Mouse (Mus musculus) hindbrain, postnatal 0 days (tissue): Measurements from ENCODE around the gene Stum. TPM values are rescaled to one million over a fixed set of nuclear protein-coding genes. Genes with fewer than 3 reads are reported as not detected.
A peak's percentile ranks its signal among the peaks of the same experiment; 100 is the strongest.

Experiments used
- ATAC-seq: fragments of 200-750 bp; cut with Nextera tagmentation; 2 replicates; pipeline ENCODE4 v1.8.0; 2017; ENCODE audit warnings: mild to moderate bottlenecking, moderate TSS enrichment, moderate library complexity
- DNase-seq: peaks from one replicate; pipeline ENCODE4 v3.0.0-alpha.2; 2015; ENCODE audit warnings: low spot score
- H3K27ac ChIP-seq: fragments of 300-500 bp; sonication (generic); 2 replicates; pipeline ENCODE4 v1.5.1; 2014; ENCODE audit warnings: mild to moderate bottlenecking
- H3K27me3 ChIP-seq: fragments of 300-500 bp; sonication (generic); 2 replicates; pipeline ENCODE4 v1.6.1; 2014; ENCODE audit warnings: low read length, mixed read lengths; ENCODE audit not compliant: insufficient read depth
- H3K36me3 ChIP-seq: fragments of 300-500 bp; sonication (generic); 2 replicates; pipeline ENCODE4 v1.6.1; 2014; ENCODE audit warnings: low read length, mixed read lengths; ENCODE audit not compliant: insufficient read depth
- H3K4me1 ChIP-seq: fragments of 300-500 bp; sonication (generic); 2 replicates; pipeline ENCODE4 v1.6.1; 2014; ENCODE audit warnings: antibody characterized with exemption, low read length, mixed read lengths; ENCODE audit not compliant: insufficient read depth
- H3K4me2 ChIP-seq: fragments of 300-500 bp; sonication (generic); 2 replicates; pipeline ENCODE4 v1.6.1; 2014; ENCODE audit warnings: low read depth, mild to moderate bottlenecking, low read length, moderate library complexity, mixed read lengths
- H3K4me3 ChIP-seq: fragments of 300-500 bp; sonication (generic); 2 replicates; pipeline ENCODE4 v1.5.1; 2014; ENCODE audit warnings: low read length
- H3K9ac ChIP-seq: fragments of 300-500 bp; sonication (generic); replicated peaks from 2 replicates; pipeline ENCODE4 v1.6.1; 2014; ENCODE audit warnings: mild to moderate bottlenecking, low read length, moderate library complexity, mixed read lengths
- H3K9me3 ChIP-seq: fragments of 300-500 bp; sonication (generic); 2 replicates; pipeline ENCODE4 v1.6.1; 2016; ENCODE audit warnings: low read length, mixed read lengths
- CTCF ChIP-seq: IDR thresholded peaks from 2 replicates; pipeline ENCODE4 v1.5.1; 2016; ENCODE audit warnings: antibody characterized with exemption, control low read depth, low read depth
- WGBS: fragments of 180-500 bp; shearing (Covaris S2); extraction: QIAGEN DNeasy Blood & Tissue Kit; methylation state at CpG from one replicate; pipeline ENCODE4 v1.1.7; 2014; 5-methylcytosine and 5-hydroxymethylcytosine counted together
- polyA plus RNA-seq: library from polyadenylated mRNA; unstranded; fragments of >200 nt; fragmentation: Nextera tagmentation; extraction: Ambion mirVana; gene quantifications from 2 replicates; pipeline ENCODE4 v1.2.1, GENCODE M21; 2015
- total RNA-seq: library from RNA; depleted of rRNA; stranded (reverse); fragments of >200 nt; gene quantifications from 2 replicates; pipeline ENCODE4 v1.2.3, GENCODE M21; 2014

Gene Stum
- total and polyA plus RNA-seq, 2 experiments from 2014 or later: 20.6 to 105 TPM

DNA sequence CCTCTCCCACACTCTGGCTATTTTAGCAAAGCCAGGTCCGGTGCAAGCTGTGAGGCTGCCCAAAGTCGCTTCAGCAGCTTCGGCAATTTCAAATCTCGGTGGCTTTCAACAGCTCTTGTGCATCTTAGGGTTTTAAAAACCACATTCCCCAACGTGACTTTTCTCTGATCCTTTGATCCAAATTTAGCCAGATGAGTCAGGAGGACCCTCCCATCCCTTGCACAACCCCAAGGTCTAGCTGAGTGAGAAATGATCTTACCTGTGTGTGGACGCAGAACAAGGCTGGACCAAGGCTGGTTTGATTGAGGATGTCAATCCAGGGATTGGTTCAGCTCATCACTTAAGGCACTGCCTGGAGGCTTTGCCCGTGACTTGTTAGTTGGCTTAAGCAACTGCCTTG, 73.0 kb downstream of the Stum start:
- Histone ChIP-seq H3K36me3 (no peaks in the 10 kb centered on the region; the same call in 1 of the 2 replicates), H3K4me1 (peaks cover 6% of the 10 kb centered on the region; the same call in 1 of the 2 replicates), H3K9me3 (no peaks in the 10 kb centered on the region), H3K9ac (no peak overlapping the region), H3K27me3 (no peaks in the 10 kb centered on the region), H3K27ac (no peak overlapping the region), H3K4me3 (no peak overlapping the region), H3K4me2 (no peak overlapping the region)
- WGBS: 82% methylated on average over 7 of the region's 7 CpGs
- no peak for TF ChIP-seq CTCF
- DNase-seq: no peak
- no peak for ATAC-seq

DNA sequence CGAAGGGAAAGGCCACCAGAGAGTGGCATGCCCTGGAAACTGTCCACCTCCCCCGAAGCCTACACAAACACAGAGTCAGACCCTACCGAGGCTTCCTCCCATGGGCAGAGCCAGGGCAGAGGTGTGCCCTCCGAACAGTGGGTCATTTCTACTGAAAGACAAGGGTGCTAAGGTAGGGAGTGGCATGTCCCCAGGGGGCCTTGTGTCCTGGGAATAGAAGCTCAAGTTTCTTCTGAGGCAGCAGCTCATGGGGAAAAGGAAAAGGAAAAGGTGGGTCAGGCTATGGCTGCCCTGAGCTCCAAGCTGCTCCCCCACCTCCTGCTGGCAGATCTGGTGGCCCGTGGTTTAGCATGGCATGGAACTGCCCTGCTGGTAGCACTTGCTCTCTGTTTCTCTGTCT, 73.5 kb downstream of the Stum start:
- Histone ChIP-seq H3K4me2 (no peak overlapping the region), H3K4me1 (peaks cover 6% of the 10 kb centered on the region; the same call in 1 of the 2 replicates), H3K27ac (no peak overlapping the region), H3K9me3 (no peaks in the 10 kb centered on the region), H3K36me3 (no peaks in the 10 kb centered on the region; the same call in 1 of the 2 replicates), H3K4me3 (no peak overlapping the region), H3K9ac (no peak overlapping the region), H3K27me3 (no peaks in the 10 kb centered on the region)
- 73% methylated on average over 5 of the region's 5 CpGs for WGBS
- TF ChIP-seq CTCF: no peak
- ATAC-seq (no peak), DNase-seq (no peak)

DNA sequence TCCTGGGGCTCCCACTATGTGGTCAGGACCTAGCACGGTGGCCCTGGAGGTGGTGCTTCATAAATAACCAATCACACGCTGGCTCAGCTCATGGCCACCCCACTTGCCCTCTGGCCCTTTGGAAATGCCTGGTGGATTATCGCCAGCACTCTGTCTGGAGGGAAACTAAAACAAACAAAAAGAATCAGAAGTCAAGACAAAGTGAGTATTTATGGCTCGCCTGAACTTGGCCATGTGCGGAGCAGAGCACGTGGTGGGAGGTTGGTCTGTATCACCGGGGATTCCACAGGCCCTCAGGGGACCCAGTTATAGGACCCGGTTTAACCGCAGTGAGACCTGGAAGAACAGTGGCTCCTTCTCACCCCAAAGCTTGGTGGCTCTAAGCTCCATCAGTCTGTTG, 74.5 kb downstream of the Stum start:
- no peaks in the 10 kb centered on the region; the same call in 1 of the 2 replicates for H3K36me3 ChIP-seq
- ATAC-seq (no peak), DNase-seq (no peak)
- H3K9me3 ChIP-seq: no peaks in the 10 kb centered on the region
- WGBS: 61% methylated on average over 9 of the region's 9 CpGs
- H3K27ac ChIP-seq: 0 out of 2 replicates have a peak overlapping the region, but pooled peaks have one; percentile 15
- H3K4me2 ChIP-seq: no peak overlapping the region
- H3K9ac ChIP-seq: no peak overlapping the region
- no peaks in the 10 kb centered on the region for H3K27me3 ChIP-seq
- H3K4me3 ChIP-seq: no peak overlapping the region
- TF ChIP-seq CTCF: no peak
- H3K4me1 ChIP-seq: peaks cover 6% of the 10 kb centered on the region; the same call in 1 of the 2 replicates

DNA sequence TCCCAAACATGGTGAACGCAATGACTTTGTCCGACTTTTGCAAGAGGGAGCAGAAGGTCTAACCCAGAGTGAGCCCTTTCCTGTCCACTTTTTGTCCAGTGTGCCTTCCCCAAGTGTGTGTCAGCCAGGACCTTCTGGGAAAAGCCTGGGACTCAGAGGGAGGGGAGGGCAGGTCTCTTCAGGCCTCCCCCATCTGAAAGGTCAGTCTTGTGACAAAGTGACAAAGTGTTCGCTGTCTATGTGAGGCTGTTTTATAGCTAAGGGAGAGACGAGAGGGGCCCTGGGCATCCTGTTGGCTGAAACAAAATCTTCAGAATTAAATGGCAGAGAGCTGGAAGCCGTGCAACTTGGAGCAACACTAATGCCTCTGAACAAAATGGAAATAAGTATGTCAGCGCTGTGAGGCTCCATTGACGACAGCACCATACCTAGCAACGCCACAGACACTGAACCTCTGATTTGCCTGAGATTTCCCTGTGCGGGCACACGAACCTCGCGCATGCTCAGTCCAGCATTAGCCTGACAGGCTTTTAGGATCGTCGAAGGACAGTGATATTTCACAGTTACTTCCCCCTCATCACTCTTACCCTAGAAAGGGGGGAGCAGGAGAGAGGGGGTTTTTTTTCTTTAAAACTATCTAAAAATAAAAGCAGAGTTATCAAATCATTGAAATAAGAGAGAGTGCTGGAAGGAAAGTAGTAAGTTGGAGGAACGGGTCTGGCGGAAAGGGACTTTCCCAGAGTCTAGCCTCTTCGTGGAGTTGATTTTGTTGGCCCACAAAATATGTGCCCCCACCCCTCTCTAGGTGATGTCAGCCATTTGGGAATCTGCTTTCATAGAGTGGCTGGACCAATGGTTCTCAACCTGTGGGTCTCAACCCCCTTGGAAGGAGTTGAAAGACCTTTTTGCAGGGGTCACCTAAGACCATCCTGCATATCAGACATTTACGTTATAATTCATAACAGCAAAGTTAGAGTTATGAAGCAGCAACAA, 75.3 kb downstream of the Stum start:
- 62% methylated on average over 18 of the region's 18 CpGs for WGBS
- H3K4me1 ChIP-seq: peaks cover 6% of the 10 kb centered on the region; the same call in 1 of the 2 replicates
- H3K4me2 ChIP-seq: no peak overlapping the region
- no peaks in the 10 kb centered on the region for H3K27me3 ChIP-seq
- no peaks in the 10 kb centered on the region for H3K36me3 ChIP-seq
- no peak overlapping the region for H3K9ac ChIP-seq
- peak overlapping the region; percentile 74; the same call in 1 of the 2 replicates for H3K27ac ChIP-seq
- no peak overlapping the region for H3K4me3 ChIP-seq
- H3K9me3 ChIP-seq: no peaks in the 10 kb centered on the region
- ATAC-seq (peak; percentile 82), DNase-seq (peak; percentile 55)
- TF ChIP-seq CTCF: no peak

DNA sequence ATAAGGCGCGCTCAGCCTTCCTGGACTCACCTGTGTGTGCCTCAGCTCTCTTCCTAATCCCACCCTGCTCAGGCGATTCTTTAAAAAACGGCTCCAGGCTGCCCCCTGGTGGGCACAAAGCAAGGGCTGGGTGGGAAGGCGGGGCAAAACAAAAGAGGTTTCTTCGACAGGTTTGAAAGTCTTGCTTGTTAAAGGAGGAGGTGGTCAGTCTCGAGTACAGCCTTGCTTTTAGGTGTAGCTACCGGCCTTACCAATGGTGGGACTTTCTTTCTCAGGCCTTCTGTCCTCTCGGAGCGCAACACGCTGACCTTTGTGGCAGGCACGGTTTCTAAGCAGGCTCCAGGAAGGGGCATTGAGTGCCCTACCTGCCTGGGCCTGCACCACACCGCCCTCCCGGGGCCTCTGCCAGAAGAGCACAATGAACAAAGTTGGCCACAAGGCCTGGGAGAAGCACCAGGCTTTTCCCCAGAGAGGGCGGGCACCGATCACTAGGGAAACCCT, 76.1 kb downstream of the Stum start:
- ATAC-seq (peak; percentile 85), DNase-seq (peak; percentile 84)
- no peak overlapping the region for H3K9ac ChIP-seq
- no peaks in the 10 kb centered on the region for H3K36me3 ChIP-seq
- H3K27me3 ChIP-seq: no peaks in the 10 kb centered on the region
- H3K4me1 ChIP-seq: peaks cover 6% of the 10 kb centered on the region; the same call in 1 of the 2 replicates
- no peaks in the 10 kb centered on the region for H3K9me3 ChIP-seq
- TF ChIP-seq CTCF: peak; percentile 84
- no peak overlapping the region for H3K4me3 ChIP-seq
- 10% methylated on average over 16 of the region's 16 CpGs for WGBS
- peak overlapping the region; percentile 30 for H3K4me2 ChIP-seq
- peak overlapping the region; percentile 74 for H3K27ac ChIP-seq

DNA sequence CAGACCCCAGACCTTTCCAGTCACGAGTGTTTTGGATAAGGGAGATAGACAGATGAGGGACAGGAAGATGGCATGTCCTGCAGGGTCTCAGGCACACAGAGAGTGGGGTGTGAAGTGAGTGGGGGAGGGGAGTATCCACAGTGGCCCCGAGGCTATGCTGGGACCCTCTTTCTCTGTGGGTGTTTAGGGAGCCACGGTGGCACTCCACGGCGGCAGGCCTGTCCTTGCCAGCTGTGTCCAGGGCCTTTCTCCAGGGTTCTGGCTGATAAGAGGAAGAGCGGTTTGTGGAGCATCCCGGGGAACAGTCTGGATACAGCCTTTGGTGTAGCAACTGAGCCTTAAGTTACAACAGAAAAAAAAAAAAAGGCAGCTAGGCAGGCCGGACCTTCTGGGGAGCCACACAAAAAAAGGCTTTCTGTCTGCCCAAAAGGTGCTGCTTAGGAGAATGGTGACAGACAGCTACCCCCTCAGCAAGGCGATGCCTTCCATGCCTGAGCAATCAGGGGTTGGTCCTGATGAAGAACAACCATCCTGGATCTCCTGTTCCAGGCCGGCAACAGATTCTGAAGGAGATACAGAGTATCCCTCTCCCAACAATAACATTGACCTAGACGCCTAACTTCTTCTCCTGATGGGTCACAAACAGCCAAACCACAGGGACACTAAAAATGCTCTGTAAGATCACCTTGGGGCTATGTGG, 76.8 kb downstream of the Stum start:
- DNase-seq (no peak), ATAC-seq (no peak)
- no peak overlapping the region for H3K4me3 ChIP-seq
- no peak overlapping the region for H3K4me2 ChIP-seq
- peak overlapping the region; percentile 74; the same call in 1 of the 2 replicates for H3K27ac ChIP-seq
- no peak for TF ChIP-seq CTCF
- H3K36me3 ChIP-seq: no peaks in the 10 kb centered on the region
- WGBS: 67% methylated on average over 11 of the region's 11 CpGs
- H3K9me3 ChIP-seq: no peaks in the 10 kb centered on the region
- no peaks in the 10 kb centered on the region for H3K27me3 ChIP-seq
- no peak overlapping the region for H3K9ac ChIP-seq
- H3K4me1 ChIP-seq: peaks cover 6% of the 10 kb centered on the region; the same call in 1 of the 2 replicates
